Mouse (Mus musculus): Measurements from ENCODE around the gene Nr1d1. TPM values are rescaled to one million over a fixed set of nuclear protein-coding genes. Genes with fewer than 3 reads are reported as not detected.
A peak's percentile ranks its signal among the peaks of the same experiment; 100 is the strongest.

The Nr1d1 gene
- polyA plus RNA-seq (2014; fragmentation: Nextera tagmentation; extraction: Ambion mirVana): 1.5 and 1.9 TPM in 2 replicates

GRCm38 (mm10) chr11:98774582-98775347, at the start of gene Nr1d1:
TSS of gene Nr1d1 (minus strand) at chr11:98775333.
- Histone ChIP-seq H3K4me2 (ENCODE audit: low read depth) (peak within 1 kb of the TSS; percentile 69), H3K36me3 (ENCODE audit: control insufficient read depth, insufficient read depth, low read length) (no peaks in the 10 kb centered on the region), H3K27ac (ENCODE audit: low read depth, low read length) (0 out of 2 replicates have a peak within 1 kb of the TSS, but pooled peaks have one; percentile 9), H3K9me3 (ENCODE audit: control insufficient read depth, low read length) (no peaks in the 10 kb centered on the region), H3K4me3 (ENCODE audit: low read depth, low read length) (peak within 1 kb of the TSS; percentile 30), H3K4me1 (ENCODE audit: control insufficient read depth, insufficient read depth, low read length) (peaks cover 28% of the 10 kb centered on the region), H3K9ac (ENCODE audit: low read length) (0 out of 2 replicates have a peak within 1 kb of the TSS, but pooled peaks have one; percentile 40), H3K27me3 (ENCODE audit: control insufficient read depth, insufficient read depth, low read length) (no peaks in the 10 kb centered on the region)
- no peak for DNase-seq (ENCODE audit: low spot score)
- ATAC-seq (ENCODE audit: insufficient read depth, low FRiP score, low TSS enrichment): no peak
- WGBS: under 1% methylated on average over 22 of the region's 22 CpGs

- no peak overlapping the region for H3K9ac ChIP-seq (ENCODE audit: low read length)
- 96% methylated on average over 5 of the region's 5 CpGs for WGBS
- no peak overlapping the region for H3K4me2 ChIP-seq (ENCODE audit: low read depth)
- peaks cover 38% of the 10 kb centered on the region for H3K36me3 ChIP-seq (ENCODE audit: control insufficient read depth, insufficient read depth, low read length)
- H3K4me1 ChIP-seq (ENCODE audit: control insufficient read depth, insufficient read depth, low read length): no peaks in the 10 kb centered on the region
- H3K27ac ChIP-seq (ENCODE audit: low read depth, low read length): no peak overlapping the region
- no peaks in the 10 kb centered on the region for H3K9me3 ChIP-seq (ENCODE audit: control insufficient read depth, low read length)
- no peak overlapping the region for H3K4me3 ChIP-seq (ENCODE audit: low read depth, low read length)
- ATAC-seq (ENCODE audit: insufficient read depth, low FRiP score, low TSS enrichment): no peak
- no peak for DNase-seq (ENCODE audit: low spot score)
- H3K27me3 ChIP-seq (ENCODE audit: control insufficient read depth, insufficient read depth, low read length): no peaks in the 10 kb centered on the region
Observed at GRCm38 (mm10) chr11:98820968-98821367, 45.8 kb upstream of the Nr1d1 start.

GRCm38 (mm10) chr11:98816706-98817239, 41.6 kb upstream of the Nr1d1 start:
- Histone ChIP-seq H3K27ac (ENCODE audit: low read depth, low read length) (no peak overlapping the region), H3K9ac (ENCODE audit: low read length) (no peak overlapping the region), H3K27me3 (ENCODE audit: control insufficient read depth, insufficient read depth, low read length) (no peaks in the 10 kb centered on the region), H3K36me3 (ENCODE audit: control insufficient read depth, insufficient read depth, low read length) (peaks cover 16% of the 10 kb centered on the region), H3K9me3 (ENCODE audit: control insufficient read depth, low read length) (no peaks in the 10 kb centered on the region), H3K4me2 (ENCODE audit: low read depth) (no peak overlapping the region), H3K4me3 (ENCODE audit: low read depth, low read length) (no peak overlapping the region), H3K4me1 (ENCODE audit: control insufficient read depth, insufficient read depth, low read length) (no peaks in the 10 kb centered on the region)
- no peak for DNase-seq (ENCODE audit: low spot score)
- ATAC-seq (ENCODE audit: insufficient read depth, low FRiP score, low TSS enrichment): no peak
- WGBS: 95% methylated on average over 1 of the region's 1 CpGs

- DNase-seq (ENCODE audit: low spot score) (no peak), ATAC-seq (ENCODE audit: insufficient read depth, low FRiP score, low TSS enrichment) (no peak)
- no peaks in the 10 kb centered on the region for H3K27me3 ChIP-seq (ENCODE audit: control insufficient read depth, insufficient read depth, low read length)
- H3K9ac ChIP-seq (ENCODE audit: low read length): peak overlapping the region; percentile 90
- WGBS: 77% methylated on average over 7 of the region's 7 CpGs
- no peaks in the 10 kb centered on the region for H3K9me3 ChIP-seq (ENCODE audit: control insufficient read depth, low read length)
- no peak overlapping the region for H3K27ac ChIP-seq (ENCODE audit: low read depth, low read length)
- peak overlapping the region; percentile 64 for H3K4me3 ChIP-seq (ENCODE audit: low read depth, low read length)
- peak overlapping the region; percentile 81 for H3K4me2 ChIP-seq (ENCODE audit: low read depth)
- peaks cover 12% of the 10 kb centered on the region for H3K4me1 ChIP-seq (ENCODE audit: control insufficient read depth, insufficient read depth, low read length)
- peaks cover 3% of the 10 kb centered on the region for H3K36me3 ChIP-seq (ENCODE audit: control insufficient read depth, insufficient read depth, low read length)
Observed at GRCm38 (mm10) chr11:98810686-98811085, 35.6 kb upstream of the Nr1d1 start.

GRCm38 (mm10) chr11:98809457-98810290, 34.5 kb upstream of the Nr1d1 start:
- Histone ChIP-seq H3K9ac (ENCODE audit: low read length) (peak overlapping the region; percentile 90), H3K27ac (ENCODE audit: low read depth, low read length) (peak overlapping the region; percentile 89), H3K4me2 (ENCODE audit: low read depth) (peak overlapping the region; percentile 81), H3K36me3 (ENCODE audit: control insufficient read depth, insufficient read depth, low read length) (peaks cover 11% of the 10 kb centered on the region), H3K4me1 (ENCODE audit: control insufficient read depth, insufficient read depth, low read length) (peaks cover 12% of the 10 kb centered on the region), H3K9me3 (ENCODE audit: control insufficient read depth, low read length) (no peaks in the 10 kb centered on the region), H3K4me3 (ENCODE audit: low read depth, low read length) (peak overlapping the region; percentile 64), H3K27me3 (ENCODE audit: control insufficient read depth, insufficient read depth, low read length) (no peaks in the 10 kb centered on the region)
- under 1% methylated on average over 84 of the region's 84 CpGs for WGBS
- DNase-seq (ENCODE audit: low spot score) (peak; percentile 100), ATAC-seq (ENCODE audit: insufficient read depth, low FRiP score, low TSS enrichment) (peak; percentile 98)

GRCm38 (mm10) chr11:98808417-98808816, 33.3 kb upstream of the Nr1d1 start:
- no peaks in the 10 kb centered on the region for H3K9me3 ChIP-seq (ENCODE audit: control insufficient read depth, low read length)
- H3K36me3 ChIP-seq (ENCODE audit: control insufficient read depth, insufficient read depth, low read length): peaks cover 22% of the 10 kb centered on the region
- H3K27me3 ChIP-seq (ENCODE audit: control insufficient read depth, insufficient read depth, low read length): no peaks in the 10 kb centered on the region
- H3K27ac ChIP-seq (ENCODE audit: low read depth, low read length): 0 out of 2 replicates have a peak overlapping the region, but pooled peaks have one; percentile 17
- no peak for ATAC-seq (ENCODE audit: insufficient read depth, low FRiP score, low TSS enrichment)
- 86% methylated on average over 2 of the region's 2 CpGs for WGBS
- H3K9ac ChIP-seq (ENCODE audit: low read length): no peak overlapping the region
- H3K4me2 ChIP-seq (ENCODE audit: low read depth): no peak overlapping the region; the same call in 1 of the 2 replicates
- no peak overlapping the region for H3K4me3 ChIP-seq (ENCODE audit: low read depth, low read length)
- DNase-seq (ENCODE audit: low spot score): no peak
- H3K4me1 ChIP-seq (ENCODE audit: control insufficient read depth, insufficient read depth, low read length): peaks cover 12% of the 10 kb centered on the region

- WGBS: 91% methylated on average over 5 of the region's 5 CpGs
- Histone ChIP-seq H3K9ac (ENCODE audit: low read length) (no peak within 1 kb of the TSS), H3K4me2 (ENCODE audit: low read depth) (no peak within 1 kb of the TSS), H3K27ac (ENCODE audit: low read depth, low read length) (no peak within 1 kb of the TSS), H3K36me3 (ENCODE audit: control insufficient read depth, insufficient read depth, low read length) (peaks cover 32% of the 10 kb centered on the region), H3K9me3 (ENCODE audit: control insufficient read depth, low read length) (no peaks in the 10 kb centered on the region), H3K27me3 (ENCODE audit: control insufficient read depth, insufficient read depth, low read length) (no peaks in the 10 kb centered on the region), H3K4me3 (ENCODE audit: low read depth, low read length) (no peak within 1 kb of the TSS), H3K4me1 (ENCODE audit: control insufficient read depth, insufficient read depth, low read length) (peaks cover 3% of the 10 kb centered on the region; the same call in 1 of the 2 replicates)
- ATAC-seq (ENCODE audit: insufficient read depth, low FRiP score, low TSS enrichment): no peak
- DNase-seq (ENCODE audit: low spot score): no peak
Observed at GRCm38 (mm10) chr11:98804605-98805004, 29.5 kb upstream of the Nr1d1 start, which contains the start of gene Casc3. TSS of gene Casc3 (plus strand) at chr11:98804905.

GRCm38 (mm10) chr11:98797909-98798308, 22.8 kb upstream of the Nr1d1 start:
- no peak overlapping the region for H3K27ac ChIP-seq (ENCODE audit: low read depth, low read length)
- WGBS: 70% methylated on average over 4 of the region's 4 CpGs
- no peaks in the 10 kb centered on the region for H3K27me3 ChIP-seq (ENCODE audit: control insufficient read depth, insufficient read depth, low read length)
- ATAC-seq (ENCODE audit: insufficient read depth, low FRiP score, low TSS enrichment): no peak
- peaks cover 14% of the 10 kb centered on the region for H3K36me3 ChIP-seq (ENCODE audit: control insufficient read depth, insufficient read depth, low read length)
- peak overlapping the region; percentile 100 for H3K4me3 ChIP-seq (ENCODE audit: low read depth, low read length)
- DNase-seq (ENCODE audit: low spot score): no peak
- peaks cover 21% of the 10 kb centered on the region for H3K4me1 ChIP-seq (ENCODE audit: control insufficient read depth, insufficient read depth, low read length)
- peak overlapping the region; percentile 99; the same call in 1 of the 2 replicates for H3K9ac ChIP-seq (ENCODE audit: low read length)
- H3K9me3 ChIP-seq (ENCODE audit: control insufficient read depth, low read length): no peaks in the 10 kb centered on the region
- peak overlapping the region; percentile 95 for H3K4me2 ChIP-seq (ENCODE audit: low read depth)
